Mouse (Mus musculus) erythroblast, embryonic 14.5 days (primary cell): Measurements from ENCODE around the gene Cercam.

ENCODE experiments used
- GATA1 ChIP-seq: IDR thresholded peaks from 2 replicates; pipeline ENCODE4 v1.6.1; 2012; ENCODE audit warnings: low read length, inconsistent platforms, mixed read lengths
- TAL1 ChIP-seq: IDR thresholded peaks from 3 replicates; pipeline ENCODE4 v1.6.1; 2012; ENCODE audit warnings: low read length, inconsistent platforms, mixed read lengths

GRCm38 (mm10) chr2:29930506-29930905 lies 61.5 kb downstream of the Cercam start:
- TF ChIP-seq TAL1 (no peak), GATA1 (no peak)
